Mouse (Mus musculus) stomach, embryonic 15.5 days (tissue): ENCODE measurements at regions not wholly inside any gene's neighbourhood (a gene's known extent, or its start where the extent isn't known, plus 50 kb on each side); places are given as distances from the start of the nearest gene placed in this dataset.

Source experiments
- ATAC-seq: fragments of 200-750 bp; cut with Nextera tagmentation; 2 replicates; pipeline ENCODE4 v1.8.0; 2017; ENCODE audit warnings: low read depth, moderate number of reproducible peaks, moderate TSS enrichment; ENCODE audit not compliant: insufficient read depth, low FRiP score
- H3K27ac ChIP-seq: fragments of 300-500 bp; sonication (generic); 2 replicates; pipeline ENCODE4 v1.5.1; 2015; ENCODE audit warnings: mild to moderate bottlenecking, inconsistent platforms
- H3K27me3 ChIP-seq: fragments of 300-500 bp; sonication (generic); replicated peaks from 2 replicates; pipeline ENCODE4 v1.6.1; 2015; ENCODE audit warnings: inconsistent platforms
- H3K36me3 ChIP-seq: fragments of 300-500 bp; sonication (generic); 2 replicates; pipeline ENCODE4 v1.6.1; 2015; ENCODE audit warnings: inconsistent platforms
- H3K4me1 ChIP-seq: fragments of 300-500 bp; sonication (generic); 2 replicates; pipeline ENCODE4 v1.6.1; 2015; ENCODE audit warnings: inconsistent platforms
- H3K4me2 ChIP-seq: fragments of 300-500 bp; sonication (generic); 2 replicates; pipeline ENCODE4 v1.6.1; 2015; ENCODE audit warnings: mild to moderate bottlenecking, inconsistent platforms
- H3K4me3 ChIP-seq: fragments of 300-500 bp; sonication (generic); replicated peaks from 2 replicates; pipeline ENCODE4 v1.5.1; 2015; ENCODE audit warnings: inconsistent platforms
- H3K9ac ChIP-seq: fragments of 300-500 bp; sonication (generic); 2 replicates; pipeline ENCODE4 v1.6.1; 2015; ENCODE audit warnings: inconsistent platforms
- H3K9me3 ChIP-seq: fragments of 300-500 bp; sonication (generic); 2 replicates; pipeline ENCODE4 v1.6.1; 2016; ENCODE audit warnings: inconsistent platforms
- WGBS: fragments of 180-500 bp; shearing (Covaris S2); methylation state at CpG from one replicate; pipeline ENCODE4 v1.1.7; 2015; 5-methylcytosine and 5-hydroxymethylcytosine counted together

GRCm38 (mm10) chr14:114880291-114880690 lies 211.7 kb upstream of the Gpc5 start:
- no peaks in the 10 kb centered on the region for H3K27me3 ChIP-seq
- no peaks in the 10 kb centered on the region for H3K4me1 ChIP-seq
- H3K36me3 ChIP-seq: no peaks in the 10 kb centered on the region
- WGBS: 58% methylated on average over 4 of the region's 4 CpGs
- no peak overlapping the region for H3K4me2 ChIP-seq
- ATAC-seq: peak; percentile 70
- no peak overlapping the region for H3K4me3 ChIP-seq
- no peaks in the 10 kb centered on the region for H3K9me3 ChIP-seq
- H3K27ac ChIP-seq: no peak overlapping the region
- no peak overlapping the region for H3K9ac ChIP-seq

GRCm38 (mm10) chr14:114904109-114904508 lies 187.9 kb upstream of the Gpc5 start:
- no peak overlapping the region for H3K27ac ChIP-seq
- no peak overlapping the region for H3K4me3 ChIP-seq
- H3K9me3 ChIP-seq: no peaks in the 10 kb centered on the region
- 79% methylated on average over 2 of the region's 2 CpGs for whole genome bisulfite sequencing
- H3K4me1 ChIP-seq: no peaks in the 10 kb centered on the region
- no peaks in the 10 kb centered on the region for H3K27me3 ChIP-seq
- no peak for ATAC-seq
- H3K9ac ChIP-seq: no peak overlapping the region
- H3K36me3 ChIP-seq: no peaks in the 10 kb centered on the region
- H3K4me2 ChIP-seq: no peak overlapping the region

- WGBS: 51% methylated on average over 7 of the region's 7 CpGs
- ATAC-seq: no peak
- no peaks in the 10 kb centered on the region for H3K27me3 ChIP-seq
Measured at GRCm38 (mm10) chr14:114912271-114912670, 179.7 kb upstream of the Gpc5 start.

GRCm38 (mm10) chr14:114913238-114913637 lies 178.8 kb upstream of the Gpc5 start:
- no peak overlapping the region for H3K4me2 ChIP-seq
- no peak overlapping the region for H3K4me3 ChIP-seq
- H3K27ac ChIP-seq: no peak overlapping the region
- H3K9ac ChIP-seq: no peak overlapping the region
- WGBS: 44% methylated on average over 5 of the region's 5 CpGs
- H3K4me1 ChIP-seq: no peaks in the 10 kb centered on the region
- no peaks in the 10 kb centered on the region for H3K9me3 ChIP-seq
- H3K36me3 ChIP-seq: no peaks in the 10 kb centered on the region
- no peak; the same call in 1 of the 2 replicates for ATAC-seq
- H3K27me3 ChIP-seq: no peaks in the 10 kb centered on the region

More at GRCm38 (mm10) chr14:114912271-114912670, 179.7 kb upstream of the Gpc5 start:
- Histone ChIP-seq H3K4me1 (no peaks in the 10 kb centered on the region), H3K36me3 (no peaks in the 10 kb centered on the region), H3K4me3 (no peak overlapping the region), H3K9ac (no peak overlapping the region), H3K4me2 (no peak overlapping the region), H3K9me3 (no peaks in the 10 kb centered on the region), H3K27ac (no peak overlapping the region)

- Histone ChIP-seq H3K27me3 (no peaks in the 10 kb centered on the region), H3K4me1 (no peaks in the 10 kb centered on the region), H3K9me3 (no peaks in the 10 kb centered on the region), H3K4me2 (no peak overlapping the region), H3K36me3 (no peaks in the 10 kb centered on the region), H3K27ac (no peak overlapping the region), H3K9ac (no peak overlapping the region), H3K4me3 (no peak overlapping the region)
- 64% methylated on average over 6 of the region's 6 CpGs for WGBS
- ATAC-seq: no peak
Measured at GRCm38 (mm10) chr14:114945744-114946143, 146.3 kb upstream of the Gpc5 start.

GRCm38 (mm10) chr14:114946321-114946720 lies 145.7 kb upstream of the Gpc5 start:
- Histone ChIP-seq H3K27me3 (no peaks in the 10 kb centered on the region), H3K36me3 (no peaks in the 10 kb centered on the region), H3K9ac (no peak overlapping the region), H3K9me3 (no peaks in the 10 kb centered on the region), H3K4me2 (no peak overlapping the region), H3K4me3 (no peak overlapping the region), H3K4me1 (no peaks in the 10 kb centered on the region), H3K27ac (no peak overlapping the region)
- no peak for ATAC-seq
- 74% methylated on average over 7 of the region's 7 CpGs for WGBS

GRCm38 (mm10) chr14:114948341-114949155 lies 143.5 kb upstream of the Gpc5 start:
- no peaks in the 10 kb centered on the region for H3K27me3 ChIP-seq
- H3K36me3 ChIP-seq: no peaks in the 10 kb centered on the region
- H3K4me3 ChIP-seq: peak overlapping the region; percentile 15; the same call in 1 of the 2 replicates
- WGBS: 42% methylated on average over 21 of the region's 21 CpGs
- H3K4me2 ChIP-seq: peak overlapping the region; percentile 31
- H3K27ac ChIP-seq: peak overlapping the region; percentile 71
- H3K9me3 ChIP-seq: no peaks in the 10 kb centered on the region
- ATAC-seq: peak; percentile 50; the same call in 1 of the 2 replicates
- no peaks in the 10 kb centered on the region for H3K4me1 ChIP-seq
- no peak overlapping the region for H3K9ac ChIP-seq

GRCm38 (mm10) chr14:114949156-114949496 lies 142.9 kb upstream of the Gpc5 start:
- no peak overlapping the region; the same call in 1 of the 2 replicates for H3K4me3 ChIP-seq

GRCm38 (mm10) chr14:114952280-114952679 lies 139.7 kb upstream of the Gpc5 start:
- Histone ChIP-seq H3K9me3 (no peaks in the 10 kb centered on the region), H3K9ac (no peak overlapping the region), H3K4me3 (no peak overlapping the region), H3K27me3 (no peaks in the 10 kb centered on the region), H3K27ac (no peak overlapping the region), H3K36me3 (no peaks in the 10 kb centered on the region), H3K4me2 (no peak overlapping the region), H3K4me1 (no peaks in the 10 kb centered on the region)
- WGBS: 22% methylated on average over 5 of the region's 5 CpGs
- no peak for ATAC-seq

More at GRCm38 (mm10) chr14:114949156-114949496, 142.9 kb upstream of the Gpc5 start:
- H3K36me3 ChIP-seq: no peaks in the 10 kb centered on the region
- no peaks in the 10 kb centered on the region for H3K27me3 ChIP-seq
- no peak overlapping the region for H3K9ac ChIP-seq
- H3K4me2 ChIP-seq: peak overlapping the region; percentile 31; the same call in 1 of the 2 replicates
- H3K9me3 ChIP-seq: no peaks in the 10 kb centered on the region
- H3K4me1 ChIP-seq: no peaks in the 10 kb centered on the region
- 63% methylated on average over 5 of the region's 5 CpGs for WGBS
- H3K27ac ChIP-seq: peak overlapping the region; percentile 71
- no peak for ATAC-seq

- H3K9ac ChIP-seq: no peak overlapping the region
- no peak overlapping the region for H3K27ac ChIP-seq
- ATAC-seq: no peak
- WGBS: 50% methylated on average over 4 of the region's 4 CpGs
- H3K4me2 ChIP-seq: no peak overlapping the region
- H3K36me3 ChIP-seq: no peaks in the 10 kb centered on the region
- H3K9me3 ChIP-seq: no peaks in the 10 kb centered on the region
- no peak overlapping the region for H3K4me3 ChIP-seq
- H3K4me1 ChIP-seq: no peaks in the 10 kb centered on the region
- no peaks in the 10 kb centered on the region for H3K27me3 ChIP-seq
Measured at GRCm38 (mm10) chr14:114953070-114953665, 138.8 kb upstream of the Gpc5 start.

GRCm38 (mm10) chr14:114954287-114954686 lies 137.7 kb upstream of the Gpc5 start:
- WGBS: 75% methylated on average over 4 of the region's 4 CpGs
- Histone ChIP-seq H3K4me1 (no peaks in the 10 kb centered on the region), H3K36me3 (no peaks in the 10 kb centered on the region), H3K4me2 (no peak overlapping the region), H3K27me3 (no peaks in the 10 kb centered on the region), H3K4me3 (no peak overlapping the region), H3K27ac (no peak overlapping the region), H3K9ac (no peak overlapping the region), H3K9me3 (no peaks in the 10 kb centered on the region)
- ATAC-seq: no peak

GRCm38 (mm10) chr14:114955572-114955971 lies 136.4 kb upstream of the Gpc5 start:
- Histone ChIP-seq H3K4me1 (no peaks in the 10 kb centered on the region), H3K9ac (no peak overlapping the region), H3K27me3 (no peaks in the 10 kb centered on the region), H3K4me3 (no peak overlapping the region), H3K36me3 (no peaks in the 10 kb centered on the region), H3K4me2 (no peak overlapping the region), H3K9me3 (no peaks in the 10 kb centered on the region), H3K27ac (no peak overlapping the region)
- 23% methylated on average over 2 of the region's 2 CpGs for WGBS
- no peak for ATAC-seq
